Mouse (Mus musculus) midbrain, embryonic 15.5 days (tissue): ENCODE measurements at regions not wholly inside any gene's neighbourhood (a gene's known extent, or its start where the extent isn't known, plus 50 kb on each side); places are given as distances from the start of the nearest gene placed in this dataset.

Experiments
- ATAC-seq: fragments of 200-750 bp; cut with Nextera tagmentation; replicated peaks from 2 replicates; pipeline ENCODE4 v1.8.0; 2017; ENCODE audit warnings: moderate TSS enrichment
- H3K27ac ChIP-seq: fragments of 300-500 bp; sonication (generic); 2 replicates; pipeline ENCODE4 v1.5.1; 2015; ENCODE audit warnings: mild to moderate bottlenecking, inconsistent platforms
- H3K27me3 ChIP-seq: fragments of 300-500 bp; sonication (generic); replicated peaks from 2 replicates; pipeline ENCODE4 v1.6.1; 2015; ENCODE audit warnings: inconsistent platforms
- H3K36me3 ChIP-seq: fragments of 300-500 bp; sonication (generic); replicated peaks from 2 replicates; pipeline ENCODE4 v1.6.1; 2015; ENCODE audit warnings: inconsistent platforms
- H3K4me1 ChIP-seq: fragments of 300-500 bp; sonication (generic); 2 replicates; pipeline ENCODE4 v1.6.1; 2015; ENCODE audit warnings: inconsistent platforms
- H3K4me2 ChIP-seq: fragments of 300-500 bp; sonication (generic); 2 replicates; pipeline ENCODE4 v1.6.1; 2015; ENCODE audit warnings: inconsistent platforms, mild to moderate bottlenecking, moderate library complexity
- H3K4me3 ChIP-seq: fragments of 300-500 bp; sonication (generic); 2 replicates; pipeline ENCODE4 v1.5.1; 2015; ENCODE audit warnings: mild to moderate bottlenecking, inconsistent platforms
- H3K9ac ChIP-seq: fragments of 300-500 bp; sonication (generic); 2 replicates; pipeline ENCODE4 v1.6.1; 2015; ENCODE audit warnings: mild to moderate bottlenecking, inconsistent platforms
- H3K9me3 ChIP-seq: fragments of 300-500 bp; sonication (generic); 2 replicates; pipeline ENCODE4 v1.6.1; 2016; ENCODE audit warnings: inconsistent platforms
- WGBS: fragments of 180-500 bp; shearing (Covaris S2); methylation state at CpG from one replicate; pipeline ENCODE4 v1.1.7; 2015; ENCODE audit warnings: mixed read lengths; 5-methylcytosine and 5-hydroxymethylcytosine counted together

- no peak for ATAC-seq
- Histone ChIP-seq H3K4me1 (no peaks in the 10 kb centered on the region), H3K36me3 (no peaks in the 10 kb centered on the region), H3K4me2 (no peak overlapping the region), H3K9ac (no peak overlapping the region), H3K27ac (no peak overlapping the region), H3K27me3 (no peaks in the 10 kb centered on the region), H3K4me3 (no peak overlapping the region), H3K9me3 (no peaks in the 10 kb centered on the region)
- WGBS = 27% methylated on average over 2 of the region's 2 CpGs
These were observed 1870.4 kb downstream of the Pcdh19 start for GRCm38 (mm10) chrX:131818397-131818796.

GRCm38 (mm10) chrX:131774011-131774690, 1914.6 kb downstream of the Pcdh19 start:
- Histone ChIP-seq H3K4me1 (no peaks in the 10 kb centered on the region), H3K4me3 (no peak overlapping the region), H3K9ac (no peak overlapping the region), H3K9me3 (no peaks in the 10 kb centered on the region), H3K36me3 (no peaks in the 10 kb centered on the region), H3K27me3 (no peaks in the 10 kb centered on the region), H3K27ac (no peak overlapping the region), H3K4me2 (no peak overlapping the region)
- ATAC-seq = peak; percentile 58
- WGBS = 34% methylated on average over 4 of the region's 4 CpGs
